Mouse (Mus musculus): ENCODE measurements around the gene Lmod2. TPM values are rescaled to one million over a fixed set of nuclear protein-coding genes. Genes with fewer than 3 reads are reported as not detected.

Lmod2 gene
- polyA plus RNA-seq, 1 experiment from 2014 or later = 56.9 TPM

DNA sequence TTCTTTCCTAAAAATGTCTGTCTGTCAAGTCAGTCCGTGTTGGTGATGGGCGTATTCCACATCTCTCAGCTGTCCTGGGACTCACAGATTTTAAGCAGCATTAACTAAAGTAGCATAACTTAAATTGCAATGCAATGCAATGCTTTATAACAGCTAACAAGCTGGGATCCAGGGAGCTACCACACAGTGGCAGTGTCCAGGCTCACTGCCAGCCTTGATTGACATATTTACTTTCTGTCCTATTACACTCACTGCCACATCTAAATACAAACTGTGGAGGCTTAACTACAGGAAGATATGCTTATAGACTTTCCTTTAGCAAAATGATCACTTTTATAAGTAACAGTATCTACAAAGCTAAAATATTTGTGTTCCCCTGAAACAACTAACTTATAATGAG is 38.3 kb downstream of the Lmod2 start:
- peaks cover 27% of the 10 kb centered on the region for H3K36me3 ChIP-seq (ENCODE audit: control insufficient read depth, insufficient read depth, low read length)
- H3K4me2 ChIP-seq (ENCODE audit: low read length) = no peak overlapping the region
- no peak overlapping the region for H3K4me3 ChIP-seq (ENCODE audit: control insufficient read depth in 1 of 2, insufficient read depth in 1 of 2, low read depth in 1 of 2, low read length in 2 of 2)
- 76% methylated on average over 2 of the region's 2 CpGs for WGBS
- H3K4me1 ChIP-seq (ENCODE audit: control insufficient read depth in 2 of 2, insufficient read depth in 2 of 2, low read length in 2 of 2) = peaks cover 7 to 12% of the 10 kb centered on the region in 2 experiments
- H3K27ac ChIP-seq (replicated peaks in 1 of 2; ENCODE audit: control insufficient read depth in 1 of 2, insufficient read depth in 1 of 2, low read depth in 2 of 2, low read length in 2 of 2) = no peak overlapping the region
- no peak overlapping the region for H3K9ac ChIP-seq (ENCODE audit: low read length)
- H3K27me3 ChIP-seq (ENCODE audit: control insufficient read depth, insufficient read depth, low read length) = no peaks in the 10 kb centered on the region
- H3K9me3 ChIP-seq (ENCODE audit: control insufficient read depth, low read length) = no peaks in the 10 kb centered on the region
- ATAC-seq (ENCODE audit: insufficient number of reproducible peaks, insufficient read depth, low FRiP score, low read depth) = no peak

DNA sequence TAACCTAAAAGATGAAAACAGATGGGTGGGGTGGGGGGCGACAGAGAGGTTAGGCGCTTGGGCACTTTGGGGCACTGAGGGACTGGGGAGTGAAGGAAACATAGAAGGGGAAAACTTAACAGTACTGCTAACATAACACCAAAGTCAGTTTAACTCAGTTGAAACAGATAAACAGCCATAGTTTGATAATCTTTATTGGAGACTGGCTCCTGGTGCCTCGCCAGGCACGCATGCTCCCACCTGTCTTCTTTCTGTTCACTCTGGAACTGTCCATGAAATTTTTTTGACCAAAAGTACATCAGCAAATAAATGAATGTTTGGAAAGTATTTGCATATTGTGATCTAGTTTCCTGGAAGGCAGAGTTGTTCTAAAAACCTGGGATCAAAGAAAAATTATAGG is 43.7 kb downstream of the Lmod2 start:
- no peak for ATAC-seq (ENCODE audit: insufficient number of reproducible peaks, insufficient read depth, low FRiP score, low read depth)
- Histone ChIP-seq H3K9me3 (ENCODE audit: control insufficient read depth, low read length) (no peaks in the 10 kb centered on the region), H3K4me3 (ENCODE audit: control insufficient read depth in 1 of 2, insufficient read depth in 1 of 2, low read depth in 1 of 2, low read length in 2 of 2) (no peak overlapping the region), H3K36me3 (ENCODE audit: control insufficient read depth, insufficient read depth, low read length) (no peaks in the 10 kb centered on the region), H3K4me1 (ENCODE audit: control insufficient read depth in 2 of 2, insufficient read depth in 2 of 2, low read length in 2 of 2) (no peaks in the 10 kb centered on the region), H3K27me3 (ENCODE audit: control insufficient read depth, insufficient read depth, low read length) (no peaks in the 10 kb centered on the region), H3K9ac (ENCODE audit: low read length) (no peak overlapping the region), H3K27ac (replicated peaks in 1 of 2; ENCODE audit: control insufficient read depth in 1 of 2, insufficient read depth in 1 of 2, low read depth in 2 of 2, low read length in 2 of 2) (no peak overlapping the region), H3K4me2 (ENCODE audit: low read length) (no peak overlapping the region)
- 90% methylated on average over 4 of the region's 4 CpGs for WGBS

DNA sequence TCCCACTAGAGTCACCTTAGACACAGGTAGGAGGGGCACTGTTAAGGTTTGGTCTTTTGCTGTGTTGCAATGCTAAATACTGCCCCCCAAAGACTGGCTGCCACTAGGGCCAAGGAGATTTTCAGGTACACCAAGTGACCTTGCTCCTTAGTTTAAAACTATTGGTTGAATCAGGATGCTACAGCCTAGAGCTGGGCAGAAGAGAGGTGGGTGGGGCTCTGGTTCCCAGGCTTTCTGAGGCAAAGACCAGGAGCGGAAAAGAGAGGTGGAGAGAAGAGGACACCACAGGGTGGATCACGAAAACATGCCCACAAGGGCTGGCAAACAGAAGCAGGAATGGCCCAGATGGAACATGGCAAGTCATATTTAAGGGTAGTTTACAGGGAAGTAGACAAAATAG is 44.6 kb downstream of the Lmod2 start:
- Histone ChIP-seq H3K27ac (replicated peaks in 1 of 2; ENCODE audit: control insufficient read depth in 1 of 2, insufficient read depth in 1 of 2, low read depth in 2 of 2, low read length in 2 of 2) (no peak overlapping the region), H3K27me3 (ENCODE audit: control insufficient read depth, insufficient read depth, low read length) (no peaks in the 10 kb centered on the region), H3K36me3 (ENCODE audit: control insufficient read depth, insufficient read depth, low read length) (no peaks in the 10 kb centered on the region), H3K4me3 (ENCODE audit: control insufficient read depth in 1 of 2, insufficient read depth in 1 of 2, low read depth in 1 of 2, low read length in 2 of 2) (no peak overlapping the region), H3K4me1 (ENCODE audit: control insufficient read depth in 2 of 2, insufficient read depth in 2 of 2, low read length in 2 of 2) (no peaks in the 10 kb centered on the region), H3K9ac (ENCODE audit: low read length) (no peak overlapping the region), H3K9me3 (ENCODE audit: control insufficient read depth, low read length) (no peaks in the 10 kb centered on the region), H3K4me2 (ENCODE audit: low read length) (no peak overlapping the region)
- ATAC-seq (ENCODE audit: insufficient number of reproducible peaks, insufficient read depth, low FRiP score, low read depth) = no peak
- 92% methylated on average over 2 of the region's 2 CpGs for WGBS

DNA sequence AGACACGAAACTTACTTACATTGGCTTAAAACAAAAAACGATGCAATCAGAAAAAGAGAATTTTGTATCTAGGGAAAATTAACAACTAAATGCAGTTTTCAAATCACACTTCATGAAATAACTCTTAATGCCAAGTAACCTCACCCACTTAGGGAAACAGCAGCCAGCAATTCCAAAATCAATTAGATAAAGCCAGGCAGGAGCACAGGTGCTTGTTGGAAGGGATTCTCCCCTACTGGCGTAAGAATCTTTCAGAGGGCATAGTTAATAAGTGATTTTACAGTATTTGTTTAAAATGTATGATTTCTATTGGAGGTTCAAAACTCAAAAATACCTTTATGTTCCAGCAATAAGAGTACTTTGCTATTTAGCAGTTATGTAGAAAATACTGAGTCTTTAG is 45.4 kb downstream of the Lmod2 start:
- Histone ChIP-seq H3K4me1 (ENCODE audit: control insufficient read depth in 2 of 2, insufficient read depth in 2 of 2, low read length in 2 of 2) (peaks cover 0 to under 1% of the 10 kb centered on the region in 2 experiments; a peak in 2 of 4 replicates), H3K4me2 (ENCODE audit: low read length) (no peak overlapping the region), H3K36me3 (ENCODE audit: control insufficient read depth, insufficient read depth, low read length) (no peaks in the 10 kb centered on the region), H3K9me3 (ENCODE audit: control insufficient read depth, low read length) (no peaks in the 10 kb centered on the region), H3K9ac (ENCODE audit: low read length) (no peak overlapping the region), H3K27ac (replicated peaks in 1 of 2; ENCODE audit: control insufficient read depth in 1 of 2, insufficient read depth in 1 of 2, low read depth in 2 of 2, low read length in 2 of 2) (no peak overlapping the region), H3K27me3 (ENCODE audit: control insufficient read depth, insufficient read depth, low read length) (no peaks in the 10 kb centered on the region), H3K4me3 (ENCODE audit: control insufficient read depth in 1 of 2, insufficient read depth in 1 of 2, low read depth in 1 of 2, low read length in 2 of 2) (no peak overlapping the region)
- 93% methylated on average over 3 of the region's 3 CpGs for WGBS
- ATAC-seq (ENCODE audit: insufficient number of reproducible peaks, insufficient read depth, low FRiP score, low read depth) = no peak

DNA sequence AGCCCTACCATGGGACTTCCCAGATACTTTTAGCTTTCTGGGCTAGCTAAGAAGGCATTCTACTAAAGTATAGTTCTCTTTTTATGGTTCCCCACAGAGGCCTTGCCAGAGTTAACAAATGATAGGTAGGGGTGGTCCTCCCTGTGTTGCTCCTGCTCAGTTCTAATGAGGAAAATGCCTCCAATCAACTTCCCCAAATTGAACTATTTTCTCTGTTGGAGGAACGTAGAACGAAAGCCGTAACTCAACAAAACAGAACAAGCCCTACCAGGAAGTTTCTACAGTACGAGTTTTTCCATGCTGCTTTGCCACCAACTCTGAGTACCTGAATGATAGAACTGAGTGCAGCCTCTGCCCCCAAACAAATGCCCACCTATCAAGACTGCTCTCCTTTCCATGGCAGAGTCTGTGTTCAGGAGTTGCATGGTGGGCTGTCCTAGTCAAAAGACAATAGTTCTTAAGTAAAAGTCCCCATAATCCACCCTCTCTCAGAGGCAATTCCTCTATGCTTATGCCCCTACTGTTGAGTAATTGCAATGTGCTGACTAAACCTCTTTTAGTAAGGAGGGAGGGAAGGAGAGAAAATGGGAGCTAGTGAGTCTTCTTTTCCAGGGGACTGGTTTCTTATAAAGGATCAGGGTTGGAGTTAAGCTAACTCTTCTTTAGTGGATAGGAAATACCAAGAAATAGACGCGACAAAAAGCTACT is 47.9 kb downstream of the Lmod2 start:
- H3K4me3 ChIP-seq (ENCODE audit: control insufficient read depth in 1 of 2, insufficient read depth in 1 of 2, low read depth in 1 of 2, low read length in 2 of 2) = no peak overlapping the region
- no peak for ATAC-seq (ENCODE audit: insufficient number of reproducible peaks, insufficient read depth, low FRiP score, low read depth)
- H3K27ac ChIP-seq (replicated peaks in 1 of 2; ENCODE audit: control insufficient read depth in 1 of 2, insufficient read depth in 1 of 2, low read depth in 2 of 2, low read length in 2 of 2) = no peak overlapping the region
- WGBS = 89% methylated on average over 6 of the region's 6 CpGs
- no peak overlapping the region for H3K4me2 ChIP-seq (ENCODE audit: low read length)
- no peaks in the 10 kb centered on the region for H3K27me3 ChIP-seq (ENCODE audit: control insufficient read depth, insufficient read depth, low read length)
- no peaks in the 10 kb centered on the region for H3K36me3 ChIP-seq (ENCODE audit: control insufficient read depth, insufficient read depth, low read length)
- no peak overlapping the region for H3K9ac ChIP-seq (ENCODE audit: low read length)
- no peaks in the 10 kb centered on the region for H3K9me3 ChIP-seq (ENCODE audit: control insufficient read depth, low read length)
- H3K4me1 ChIP-seq (ENCODE audit: control insufficient read depth in 2 of 2, insufficient read depth in 2 of 2, low read length in 2 of 2) = peaks cover under 1 to 2% of the 10 kb centered on the region in 2 experiments; a peak in 3 of 4 replicates

DNA sequence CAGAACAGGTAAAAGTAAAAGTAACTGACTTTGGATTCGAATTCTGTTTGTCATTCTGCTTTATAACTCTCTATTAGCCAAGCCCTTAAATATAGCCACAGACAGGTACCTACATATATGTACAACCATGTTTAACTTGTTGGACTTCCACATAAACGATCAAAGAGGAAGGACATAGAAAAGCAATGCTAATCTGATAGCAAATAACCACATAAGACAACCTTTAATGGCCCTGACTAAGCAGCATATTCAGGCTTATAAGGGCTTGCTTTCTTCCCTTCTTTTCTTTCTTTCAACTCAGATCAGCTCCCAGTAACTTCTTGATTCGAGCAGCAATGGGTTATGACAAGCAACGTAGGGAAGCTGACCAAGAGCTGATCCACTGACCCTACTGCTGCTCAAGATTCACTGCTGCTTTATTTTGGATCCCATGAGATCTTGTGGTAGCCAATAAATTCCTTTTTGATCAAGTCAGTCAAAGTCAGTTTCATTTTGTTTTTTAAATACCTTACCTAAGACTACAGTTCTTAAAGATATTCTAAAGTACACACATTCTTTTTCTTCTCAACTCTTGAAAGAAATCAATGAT is 49.6 kb downstream of the Lmod2 start:
- Histone ChIP-seq H3K27me3 (ENCODE audit: control insufficient read depth, insufficient read depth, low read length) (no peaks in the 10 kb centered on the region), H3K27ac (replicated peaks in 1 of 2; ENCODE audit: control insufficient read depth in 1 of 2, insufficient read depth in 1 of 2, low read depth in 2 of 2, low read length in 2 of 2) (no peak overlapping the region), H3K4me1 (ENCODE audit: control insufficient read depth in 2 of 2, insufficient read depth in 2 of 2, low read length in 2 of 2) (peaks cover 2 to 5% of the 10 kb centered on the region in 2 experiments; a peak in 3 of 4 replicates), H3K9ac (ENCODE audit: low read length) (no peak overlapping the region), H3K4me2 (ENCODE audit: low read length) (no peak overlapping the region), H3K36me3 (ENCODE audit: control insufficient read depth, insufficient read depth, low read length) (no peaks in the 10 kb centered on the region), H3K4me3 (ENCODE audit: control insufficient read depth in 1 of 2, insufficient read depth in 1 of 2, low read depth in 1 of 2, low read length in 2 of 2) (no peak overlapping the region), H3K9me3 (ENCODE audit: control insufficient read depth, low read length) (no peaks in the 10 kb centered on the region)
- no peak for ATAC-seq (ENCODE audit: insufficient number of reproducible peaks, insufficient read depth, low FRiP score, low read depth)
- WGBS = 77% methylated on average over 4 of the region's 4 CpGs

DNA sequence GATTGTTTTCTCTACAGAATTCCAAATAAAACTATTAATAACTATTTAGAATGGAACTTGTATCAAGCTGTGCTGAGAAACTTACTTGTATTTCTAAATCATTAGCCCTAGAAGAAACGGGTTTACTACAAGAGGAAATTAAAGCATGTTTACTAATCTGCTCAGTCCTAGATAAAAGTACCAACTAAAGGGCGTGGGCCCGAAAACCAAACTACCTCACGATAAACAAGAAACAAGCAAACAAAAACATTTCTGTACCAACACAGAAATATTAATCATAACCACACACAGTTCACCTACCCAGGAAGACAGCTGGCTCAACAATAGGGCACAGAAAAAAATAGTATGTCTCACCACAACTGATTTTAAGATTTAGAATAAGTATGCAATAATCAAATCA is 50.8 kb downstream of the Lmod2 start:
- ATAC-seq (ENCODE audit: insufficient number of reproducible peaks, insufficient read depth, low FRiP score, low read depth) = no peak
- 87% methylated on average over 4 of the region's 4 CpGs for WGBS

More for the DNA sequence above, 50.8 kb downstream of the Lmod2 start:
- Histone ChIP-seq H3K36me3 (ENCODE audit: control insufficient read depth, insufficient read depth, low read length) (no peaks in the 10 kb centered on the region), H3K4me2 (ENCODE audit: low read length) (no peak overlapping the region), H3K27me3 (ENCODE audit: control insufficient read depth, insufficient read depth, low read length) (no peaks in the 10 kb centered on the region), H3K4me1 (ENCODE audit: control insufficient read depth in 2 of 2, insufficient read depth in 2 of 2, low read length in 2 of 2) (peaks cover 2 to 5% of the 10 kb centered on the region in 2 experiments; a peak in 3 of 4 replicates), H3K9ac (ENCODE audit: low read length) (no peak overlapping the region), H3K4me3 (ENCODE audit: control insufficient read depth in 1 of 2, insufficient read depth in 1 of 2, low read depth in 1 of 2, low read length in 2 of 2) (no peak overlapping the region), H3K9me3 (ENCODE audit: control insufficient read depth, low read length) (no peaks in the 10 kb centered on the region), H3K27ac (replicated peaks in 1 of 2; ENCODE audit: control insufficient read depth in 1 of 2, insufficient read depth in 1 of 2, low read depth in 2 of 2, low read length in 2 of 2) (no peak overlapping the region)
